Mouse (Mus musculus): ENCODE measurements at regions not wholly inside any gene's neighbourhood (a gene's known extent, or its start where the extent isn't known, plus 50 kb on each side); places are given as distances from the start of the nearest gene placed in this dataset.

DNA sequence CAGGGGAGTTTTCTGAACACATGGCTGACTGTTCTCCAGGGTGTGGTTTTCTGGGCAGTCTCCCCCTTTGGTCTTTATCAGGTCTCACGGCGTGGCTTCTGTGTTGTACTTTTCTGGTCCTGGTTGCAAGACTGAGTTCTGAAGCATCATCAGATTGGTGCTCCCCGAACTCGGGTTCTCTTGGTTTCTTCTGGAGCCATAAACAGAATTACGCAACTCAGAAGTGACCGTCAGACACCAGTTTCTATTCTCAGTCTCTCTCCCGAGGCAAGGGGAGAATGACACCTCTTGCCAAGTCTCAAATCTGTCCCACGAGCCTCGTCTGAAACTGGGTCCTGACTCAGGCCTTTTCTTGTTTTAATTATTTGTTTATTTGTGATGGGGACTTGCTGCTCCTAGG, 123.1 kb downstream of the Gas1 start:
- TF ChIP-seq EP300 (IDR thresholded peaks at IDR 0.05; ENCODE audit: low read depth) (no peak), CTCF (IDR thresholded peaks at IDR 0.05; ENCODE audit: low read depth) (no peak)
